21 mouse cellular contexts compared by ENCODE assay signal in genomic region chr14:46663529-46663928, GRCm38 (mm10).
DNase-seq lines count a peak whose midpoint lies in the region; ATAC-seq and TF ChIP-seq lines count a peak whose summit lies in the region.
"Had no signal": no experiment of that assay in that cellular context is flagged by ENCODE, and none has a peak within 500 bp of the region (broad histone marks: within the 10 kb centered on the region; RNA-seq: fewer than 3 reads in every experiment).

No protein-coding gene starts in this region.

- peaks cover 8% of the 10 kb centered on the region; the same call in 1 of the 2 replicates for H3K4me1 ChIP-seq in liver, postnatal 0 days (ENCODE audit: insufficient read depth)
- peaks cover 15% of the 10 kb centered on the region for H3K4me1 ChIP-seq in liver, embryonic 12.5 days
- peaks cover 14% of the 10 kb centered on the region for H3K4me1 ChIP-seq in lung, embryonic 15.5 days
- H3K4me1 ChIP-seq in lung, embryonic 16.5 days (replicated peaks; ENCODE audit: control insufficient read depth, insufficient read depth, low read length) = peaks cover 10% of the 10 kb centered on the region

- no peaks in the 10 kb centered on the region for H3K27me3 ChIP-seq in liver, postnatal 0 days (ENCODE audit: insufficient read depth, low read length)
- H3K27me3 ChIP-seq in liver, embryonic 12.5 days (replicated peaks) = peaks cover 1% of the 10 kb centered on the region; the same call in 1 of the 2 replicates
- no peaks in the 10 kb centered on the region for H3K27me3 ChIP-seq in lung, embryonic 15.5 days
- H3K27me3 ChIP-seq in lung, embryonic 16.5 days (ENCODE audit: control insufficient read depth, insufficient read depth, low read depth, low read length) = no peaks in the 10 kb centered on the region
- H3K27me3 ChIP-seq: CH12.LX, Patski had no signal

- no peaks in the 10 kb centered on the region for H3K36me3 ChIP-seq in liver, postnatal 0 days (replicated peaks; ENCODE audit: insufficient read depth, low read length)
- no peaks in the 10 kb centered on the region for H3K36me3 ChIP-seq in liver, embryonic 12.5 days
- no peaks in the 10 kb centered on the region for H3K36me3 ChIP-seq in lung, embryonic 15.5 days
- no peaks in the 10 kb centered on the region for H3K36me3 ChIP-seq in lung, embryonic 16.5 days (ENCODE audit: control insufficient read depth, insufficient read depth, low read length)
- H3K36me3 ChIP-seq: G1E had no signal

- peak; percentile 98 for ATAC-seq in liver, postnatal 0 days
- no peak for ATAC-seq in liver, embryonic 12.5 days
- no peak for ATAC-seq in lung, embryonic 15.5 days (ENCODE audit: borderline replicate concordance, extremely low read depth, low FRiP score, low TSS enrichment)
- no peak for ATAC-seq in lung, embryonic 16.5 days (ENCODE audit: low read depth)
- ATAC-seq: activated CD4-positive, CD25-positive, alpha-beta regulatory T cell, adult 4 months; CD4-positive, CD25-positive, alpha-beta regulatory T cell, adult 4 months; Patski had no signal

- H3K9ac ChIP-seq in liver, postnatal 0 days (replicated peaks) = no peak overlapping the region
- no peak overlapping the region for H3K9ac ChIP-seq in liver, embryonic 12.5 days
- no peak overlapping the region for H3K9ac ChIP-seq in lung, embryonic 15.5 days
- no peak overlapping the region for H3K9ac ChIP-seq in lung, embryonic 16.5 days (ENCODE audit: low read length)

- no peak overlapping the region for H3K4me3 ChIP-seq in liver, postnatal 0 days (ENCODE audit: low read depth, low read length)
- H3K4me3 ChIP-seq in liver, embryonic 12.5 days = no peak overlapping the region
- no peak overlapping the region for H3K4me3 ChIP-seq in lung, embryonic 15.5 days
- H3K4me3 ChIP-seq in lung, embryonic 16.5 days (ENCODE audit: low read length) = no peak overlapping the region

- peak; percentile 26 for DNase-seq in liver, postnatal 0 days
- no peak for DNase-seq in lung, postnatal 4 days
- DNase-seq in lung, postnatal 25 days (ENCODE audit: low spot score) = no peak
- DNase-seq: adrenal gland, adult 2 months; adrenal gland, adult 8-10 months; adrenal gland, postnatal 10 days; adrenal gland, postnatal 14 days; adrenal gland, postnatal 25 days; adrenal gland, postnatal 36 days; B cell, adult 2 months; cerebellum, adult 11 months; cerebellum, adult 11-12 months; cerebellum, adult 18-20 months had no signal

- no peaks in the 10 kb centered on the region for H3K9me3 ChIP-seq in liver, postnatal 0 days (ENCODE audit: low read length)
- no peaks in the 10 kb centered on the region for H3K9me3 ChIP-seq in liver, embryonic 12.5 days (replicated peaks)
- H3K9me3 ChIP-seq in lung, embryonic 15.5 days = no peaks in the 10 kb centered on the region
- H3K9me3 ChIP-seq in lung, embryonic 16.5 days (ENCODE audit: control insufficient read depth, low read length) = no peaks in the 10 kb centered on the region
- H3K9me3 ChIP-seq: G1E had no signal

- TF ChIP-seq CTCF in liver, postnatal 0 days (IDR thresholded peaks at IDR 0.05; ENCODE audit: low read depth) = no peak

- H3K27ac ChIP-seq in liver, postnatal 0 days (ENCODE audit: low read depth) = 0 out of 2 replicates have a peak overlapping the region, but pooled peaks have one; percentile 7
- no peak overlapping the region for H3K27ac ChIP-seq in liver, embryonic 12.5 days
- 0 out of 2 replicates have a peak overlapping the region, but pooled peaks have one; percentile 35 for H3K27ac ChIP-seq in lung, embryonic 15.5 days
- H3K27ac ChIP-seq in lung, embryonic 16.5 days (ENCODE audit: low read length) = 0 out of 2 replicates have a peak overlapping the region, but pooled peaks have one; percentile 27

- WGBS in liver, postnatal 0 days (ENCODE audit: insufficient replicate concordance) = 61% methylated on average over 5 of the region's 5 CpGs
- WGBS in liver, embryonic 12.5 days (ENCODE audit: insufficient replicate concordance) = 48% methylated on average over 5 of the region's 5 CpGs
- 76% methylated on average over 5 of the region's 5 CpGs for WGBS in lung, embryonic 15.5 days
- 81% methylated on average over 5 of the region's 5 CpGs for WGBS in lung, embryonic 16.5 days

- H3K4me2 ChIP-seq in liver, postnatal 0 days (ENCODE audit: low read depth, low read length) = no peak overlapping the region
- no peak overlapping the region for H3K4me2 ChIP-seq in liver, embryonic 12.5 days
- H3K4me2 ChIP-seq in lung, embryonic 15.5 days = no peak overlapping the region
- H3K4me2 ChIP-seq in lung, embryonic 16.5 days (ENCODE audit: low read depth, low read length) = no peak overlapping the region

- no peak for TF ChIP-seq EP300 in liver, postnatal 0 days (IDR thresholded peaks at IDR 0.05; ENCODE audit: low read depth)
